Mouse (Mus musculus) midbrain, embryonic 12.5 days (tissue): Measurements from ENCODE around the gene Tsc22d4. TPM values are rescaled to one million over a fixed set of nuclear protein-coding genes. Genes with fewer than 3 reads are reported as not detected.
A peak's percentile ranks its signal among the peaks of the same experiment; 100 is the strongest.
"Not testable (repeated sequence)": the region's sequence is repeated elsewhere in the genome, so short reads cannot be mapped to it uniquely, and the experiment has no call there.

Experiments
- ATAC-seq: fragments of 200-750 bp; cut with Nextera tagmentation; 2 replicates; pipeline ENCODE4 v1.8.0; 2017; ENCODE audit warnings: low read depth, moderate TSS enrichment, moderate library complexity; ENCODE audit not compliant: low FRiP score
- H3K27ac ChIP-seq: fragments of 300-500 bp; sonication (generic); replicated peaks from 2 replicates; pipeline ENCODE4 v1.5.1; 2016; ENCODE audit warnings: mild to moderate bottlenecking
- H3K27me3 ChIP-seq: fragments of 300-500 bp; sonication (generic); 2 replicates; pipeline ENCODE4 v1.6.1; 2016; ENCODE audit warnings: mild to moderate bottlenecking
- H3K36me3 ChIP-seq: fragments of 300-500 bp; sonication (generic); 2 replicates; pipeline ENCODE4 v1.6.1; 2016
- H3K4me1 ChIP-seq: fragments of 300-500 bp; sonication (generic); 2 replicates; pipeline ENCODE4 v1.6.1; 2016
- H3K4me2 ChIP-seq: fragments of 300-500 bp; sonication (generic); replicated peaks from 2 replicates; pipeline ENCODE4 v1.6.1; 2016; ENCODE audit warnings: mild to moderate bottlenecking, moderate library complexity
- H3K4me3 ChIP-seq: fragments of 300-500 bp; sonication (generic); 2 replicates; pipeline ENCODE4 v1.5.1; 2016; ENCODE audit warnings: mild to moderate bottlenecking
- H3K9ac ChIP-seq: fragments of 300-500 bp; sonication (generic); replicated peaks from 2 replicates; pipeline ENCODE4 v1.6.1; 2016; ENCODE audit warnings: mild to moderate bottlenecking, moderate library complexity
- H3K9me3 ChIP-seq: fragments of 300-500 bp; sonication (generic); 2 replicates; pipeline ENCODE4 v1.6.1; 2016; ENCODE audit warnings: mild to moderate bottlenecking
- WGBS: fragments of 180-500 bp; shearing (Covaris S2); methylation state at CpG from one replicate; pipeline ENCODE4 v1.1.7; 2016; 5-methylcytosine and 5-hydroxymethylcytosine counted together
- polyA plus RNA-seq: library from polyadenylated mRNA; unstranded; fragments of >200 nt; fragmentation: Nextera tagmentation; extraction: Ambion mirVana; gene quantifications from 2 replicates; pipeline ENCODE4 v1.2.1, GENCODE M21; 2016

The Tsc22d4 gene
- polyA plus RNA-seq, 1 experiment from 2014 or later: 68.4 TPM

DNA sequence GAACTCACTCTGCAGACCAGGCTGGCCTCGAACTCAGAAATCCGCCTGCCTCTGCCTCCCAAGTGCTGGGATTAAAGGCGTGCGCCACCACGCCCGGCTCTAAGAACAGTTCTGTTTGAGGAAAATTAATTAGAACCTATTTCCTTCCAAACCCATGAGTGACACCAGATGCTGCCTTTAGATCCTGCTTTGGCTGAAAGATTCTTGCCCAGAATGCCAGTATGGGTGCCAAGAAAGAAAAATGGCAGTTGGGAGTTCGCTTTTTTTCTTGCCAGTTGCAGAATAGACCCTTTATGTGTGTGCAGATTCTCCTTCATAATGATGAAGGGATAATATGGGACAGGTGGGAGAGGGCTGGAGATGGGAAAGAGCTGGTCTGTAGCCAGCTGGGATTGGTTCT lies 1.3 kb upstream of the Tsc22d4 start:
- no peak overlapping the region for H3K4me3 ChIP-seq
- no peak for ATAC-seq
- WGBS: 94% methylated on average over 7 of the region's 7 CpGs
- no peak overlapping the region for H3K27ac ChIP-seq
- H3K9ac ChIP-seq: no peak overlapping the region
- H3K4me2 ChIP-seq: no peak overlapping the region
- H3K9me3 ChIP-seq: no peaks in the 10 kb centered on the region
- H3K36me3 ChIP-seq: no peaks in the 10 kb centered on the region
- peaks cover 59% of the 10 kb centered on the region for H3K4me1 ChIP-seq
- no peaks in the 10 kb centered on the region for H3K27me3 ChIP-seq

DNA sequence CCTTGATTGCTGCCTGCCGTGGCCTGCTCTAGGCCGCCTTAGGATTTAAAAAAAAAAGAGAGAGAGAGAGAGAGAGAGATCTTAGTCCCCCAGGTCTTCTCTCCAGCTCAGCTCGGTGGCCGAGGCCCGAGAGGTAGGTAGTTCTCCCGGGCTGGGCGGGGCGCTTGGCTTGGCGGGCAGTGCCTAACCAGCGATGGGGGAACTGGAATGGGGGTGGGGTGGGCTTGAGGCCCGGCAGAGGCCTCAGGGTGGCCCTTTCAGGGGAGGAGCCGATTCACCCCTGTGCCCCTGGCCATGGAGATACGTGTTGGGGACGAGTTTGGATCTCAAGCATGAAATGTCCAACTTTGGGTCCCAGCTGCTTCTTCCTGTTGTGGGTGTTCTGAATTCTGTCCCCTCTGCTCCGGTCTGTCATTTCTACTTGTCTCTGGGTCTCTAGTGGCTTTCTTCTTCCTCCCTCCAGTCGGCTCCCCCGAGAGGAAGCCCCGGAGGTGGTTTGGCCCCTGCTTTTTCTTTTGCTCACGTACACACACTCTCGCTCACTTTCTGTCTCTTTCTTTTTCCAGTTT lies 836 bp downstream of the Tsc22d4 start:
- Histone ChIP-seq H3K36me3 (peaks cover 6% of the 10 kb centered on the region), H3K4me3 (peak overlapping the region; percentile 62), H3K27me3 (no peaks in the 10 kb centered on the region), H3K27ac (peak overlapping the region; percentile 94), H3K9ac (peak overlapping the region; percentile 74), H3K4me2 (peak overlapping the region; percentile 81), H3K4me1 (peaks cover 49% of the 10 kb centered on the region), H3K9me3 (no peaks in the 10 kb centered on the region)
- ATAC-seq: peak; percentile 28
- whole genome bisulfite sequencing: 1% methylated on average over 19 of the region's 20 CpGs

GRCm38 (mm10) chr5:137746851-137747325 lies 1.4 kb downstream of the Tsc22d4 start:
- Histone ChIP-seq H3K9me3 (no peaks in the 10 kb centered on the region), H3K9ac (peak overlapping the region; percentile 74), H3K4me3 (peak overlapping the region; percentile 62), H3K27ac (peak overlapping the region; percentile 94), H3K36me3 (peaks cover 12% of the 10 kb centered on the region), H3K4me2 (peak overlapping the region; percentile 81), H3K4me1 (peaks cover 44% of the 10 kb centered on the region), H3K27me3 (no peaks in the 10 kb centered on the region)
- 0% methylated on average over 16 of the region's 16 CpGs for WGBS
- ATAC-seq: no peak

DNA sequence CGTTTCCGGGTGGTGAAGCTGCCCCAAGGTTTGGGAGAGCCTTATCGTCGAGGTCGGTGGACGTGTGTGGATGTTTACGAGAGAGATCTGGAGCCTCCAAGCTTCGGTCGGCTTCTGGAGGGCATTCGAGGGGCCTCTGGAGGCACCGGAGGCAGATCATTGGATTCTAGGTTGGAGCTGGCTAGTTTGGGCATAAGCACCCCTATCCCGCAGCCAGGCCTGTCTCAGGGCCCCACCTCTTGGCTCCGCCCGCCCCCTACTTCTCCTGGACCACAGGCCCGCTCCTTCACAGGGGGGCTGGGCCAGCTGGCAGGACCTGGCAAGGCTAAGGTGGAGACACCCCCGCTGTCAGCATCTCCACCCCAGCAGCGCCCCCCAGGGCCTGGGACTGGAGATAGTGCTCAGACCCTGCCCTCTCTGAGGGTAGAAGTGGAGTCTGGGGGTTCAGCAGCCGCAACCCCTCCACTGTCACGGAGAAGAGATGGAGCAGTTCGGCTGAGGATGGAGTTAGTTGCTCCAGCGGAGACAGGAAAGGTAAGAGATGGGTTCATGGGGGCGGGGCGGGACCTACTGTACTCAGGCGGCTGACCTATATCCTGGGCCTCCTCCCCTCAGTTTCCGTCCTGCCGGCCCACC lies 1.9 kb downstream of the Tsc22d4 start:
- 6% methylated on average over 26 of the region's 26 CpGs for WGBS
- no peaks in the 10 kb centered on the region for H3K27me3 ChIP-seq
- peak overlapping the region; percentile 94 for H3K27ac ChIP-seq
- ATAC-seq: no peak
- peaks cover 17% of the 10 kb centered on the region for H3K36me3 ChIP-seq
- peak overlapping the region; percentile 62 for H3K4me3 ChIP-seq
- H3K9me3 ChIP-seq: no peaks in the 10 kb centered on the region
- H3K4me1 ChIP-seq: peaks cover 41% of the 10 kb centered on the region
- peak overlapping the region; percentile 81 for H3K4me2 ChIP-seq
- H3K9ac ChIP-seq: peak overlapping the region; percentile 74

DNA sequence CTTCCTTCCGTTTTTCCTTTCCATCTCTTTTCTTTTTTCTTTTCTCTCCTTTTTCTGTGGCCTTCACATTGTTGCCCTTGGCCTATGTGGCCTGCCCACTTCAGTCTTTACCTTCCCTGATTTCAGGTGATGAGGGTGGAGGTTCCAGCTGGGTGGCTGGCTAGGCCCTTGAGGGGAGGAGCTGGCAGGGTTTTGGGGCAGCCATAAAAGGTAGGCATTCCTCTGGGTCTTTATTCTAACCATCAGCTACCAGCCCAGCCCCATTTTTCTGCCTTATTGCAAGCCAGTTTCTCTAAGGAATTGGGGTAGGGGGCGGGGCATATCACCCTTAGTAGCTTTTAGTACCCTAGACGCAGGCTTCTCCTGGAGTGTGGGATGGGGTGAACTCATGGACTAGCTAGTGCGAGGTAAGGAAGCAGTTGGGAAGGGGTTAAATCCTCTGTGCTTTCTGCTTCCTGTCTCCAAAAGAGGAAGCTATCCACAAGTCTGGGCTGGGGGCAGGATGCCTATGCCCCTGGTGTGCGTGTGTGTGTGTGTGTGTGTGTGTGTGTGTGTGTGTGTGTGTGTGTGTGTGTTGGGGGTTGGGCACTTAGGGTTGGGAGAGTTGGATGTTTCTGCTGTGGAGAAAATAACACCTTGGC lies 2.7 kb downstream of the Tsc22d4 start:
- no peak for ATAC-seq
- Histone ChIP-seq H3K36me3 (peaks cover 24% of the 10 kb centered on the region), H3K27me3 (no peaks in the 10 kb centered on the region), H3K9ac (peak overlapping the region; percentile 74), H3K4me1 (peaks cover 41% of the 10 kb centered on the region), H3K27ac (no peak overlapping the region), H3K9me3 (no peaks in the 10 kb centered on the region), H3K4me3 (peak overlapping the region; percentile 62), H3K4me2 (peak overlapping the region; percentile 81)
- WGBS: 56% methylated on average over 5 of the region's 5 CpGs

- Histone ChIP-seq H3K4me1 (peaks cover 41% of the 10 kb centered on the region), H3K27me3 (no peaks in the 10 kb centered on the region), H3K9ac (no peak overlapping the region), H3K9me3 (no peaks in the 10 kb centered on the region), H3K36me3 (peaks cover 24% of the 10 kb centered on the region), H3K4me3 (no peak overlapping the region), H3K4me2 (0 out of 2 replicates have a peak overlapping the region, but pooled peaks have one; percentile 81), H3K27ac (no peak overlapping the region)
- WGBS: 83% methylated on average over 6 of the region's 6 CpGs
- no peak for ATAC-seq
Observed at GRCm38 (mm10) chr5:137749196-137749836, 3.8 kb downstream of the Tsc22d4 start.

DNA sequence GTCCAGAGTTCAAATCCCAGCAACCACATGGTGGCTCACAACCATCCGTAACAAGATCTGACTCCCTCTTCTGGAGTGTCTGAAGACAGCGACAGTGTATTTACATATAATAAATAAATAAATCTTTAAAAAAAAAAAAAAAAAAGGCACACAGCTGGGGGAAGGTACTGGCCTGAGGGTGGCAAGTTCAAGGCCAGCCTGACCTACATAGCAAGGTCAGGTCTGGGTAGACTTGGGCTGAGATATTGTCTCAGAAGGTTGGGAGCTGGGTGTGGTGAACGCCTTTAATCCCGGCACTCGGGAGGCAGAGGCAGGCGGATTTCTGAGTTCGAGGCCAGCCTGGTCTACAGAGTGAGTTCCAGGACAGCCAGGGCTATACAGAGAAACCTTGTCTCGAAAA lies 4.7 kb downstream of the Tsc22d4 start:
- H3K36me3 ChIP-seq: peaks cover 24% of the 10 kb centered on the region
- H3K9me3 ChIP-seq, H3K4me3 ChIP-seq, H3K27me3 ChIP-seq, H3K27ac ChIP-seq, H3K4me2 ChIP-seq, ATAC-seq, H3K9ac ChIP-seq: not testable (repeated sequence)
- 97% methylated on average over 6 of the region's 8 CpGs for WGBS
- H3K4me1 ChIP-seq: peaks cover 37% of the 10 kb centered on the region

DNA sequence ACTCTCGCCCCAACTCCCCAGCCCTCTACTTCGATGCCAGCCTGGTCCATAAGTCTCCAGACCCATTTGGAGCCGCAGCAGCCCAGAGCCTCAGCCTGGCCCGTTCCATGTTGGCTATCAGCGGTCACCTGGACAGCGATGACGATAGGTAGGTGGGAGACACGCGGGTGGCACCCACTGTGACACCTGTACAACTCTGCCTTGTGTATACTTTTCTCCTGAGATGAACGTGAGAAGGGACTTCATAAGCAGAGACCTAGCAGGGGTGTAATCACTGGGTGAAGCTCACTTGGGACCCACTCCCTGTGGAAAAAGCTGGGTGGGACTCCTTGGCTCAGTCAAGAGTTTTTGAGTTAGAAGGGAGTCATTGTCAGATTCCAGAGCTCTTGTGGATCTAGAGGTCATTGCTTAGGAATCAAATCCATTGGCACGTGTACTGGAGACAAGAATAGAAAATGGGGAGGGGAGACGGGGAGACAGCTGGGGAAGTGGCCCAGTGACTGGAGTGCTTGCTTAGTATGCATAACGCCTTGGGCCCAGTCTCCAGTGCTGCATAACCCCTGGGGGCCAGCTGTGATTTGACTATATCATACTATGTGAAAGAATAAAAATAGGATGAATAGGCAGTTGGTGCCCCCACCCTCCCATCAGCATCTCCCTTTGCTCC lies 5.8 kb downstream of the Tsc22d4 start:
- H3K9ac ChIP-seq: no peak overlapping the region
- H3K27ac ChIP-seq: no peak overlapping the region
- H3K4me3 ChIP-seq: no peak overlapping the region
- ATAC-seq: no peak
- H3K4me2 ChIP-seq: no peak overlapping the region
- H3K4me1 ChIP-seq: peaks cover 32% of the 10 kb centered on the region
- H3K27me3 ChIP-seq: no peaks in the 10 kb centered on the region
- H3K9me3 ChIP-seq: no peaks in the 10 kb centered on the region
- H3K36me3 ChIP-seq: peaks cover 32% of the 10 kb centered on the region
- WGBS: 91% methylated on average over 13 of the region's 13 CpGs

- H3K4me1 ChIP-seq: peaks cover 27% of the 10 kb centered on the region
- H3K27me3 ChIP-seq: no peaks in the 10 kb centered on the region
- 87% methylated on average over 6 of the region's 6 CpGs for WGBS
- H3K9ac ChIP-seq: no peak overlapping the region
- no peak overlapping the region for H3K27ac ChIP-seq
- ATAC-seq: no peak
- no peak overlapping the region for H3K4me2 ChIP-seq
- H3K9me3 ChIP-seq: no peaks in the 10 kb centered on the region
- H3K4me3 ChIP-seq: no peak overlapping the region
- H3K36me3 ChIP-seq: peaks cover 35% of the 10 kb centered on the region
Observed at GRCm38 (mm10) chr5:137751988-137752387, 6.5 kb downstream of the Tsc22d4 start.

- Histone ChIP-seq H3K27me3 (no peaks in the 10 kb centered on the region), H3K9ac (no peak overlapping the region), H3K27ac (no peak overlapping the region), H3K36me3 (peaks cover 42% of the 10 kb centered on the region), H3K4me2 (no peak overlapping the region), H3K4me3 (no peak overlapping the region), H3K4me1 (peaks cover 16% of the 10 kb centered on the region), H3K9me3 (no peaks in the 10 kb centered on the region)
- no peak for ATAC-seq
- 87% methylated on average over 10 of the region's 13 CpGs for WGBS
Observed at GRCm38 (mm10) chr5:137753111-137753832, 7.7 kb downstream of the Tsc22d4 start.

- H3K9me3 ChIP-seq: no peaks in the 10 kb centered on the region
- no peak for ATAC-seq
- H3K27me3 ChIP-seq: no peaks in the 10 kb centered on the region
- peaks cover 8% of the 10 kb centered on the region for H3K4me1 ChIP-seq
- no peak overlapping the region for H3K4me2 ChIP-seq
- WGBS: 85% methylated on average over 5 of the region's 5 CpGs
- H3K4me3 ChIP-seq: no peak overlapping the region
- H3K27ac ChIP-seq: no peak overlapping the region
- H3K36me3 ChIP-seq: peaks cover 54% of the 10 kb centered on the region
- no peak overlapping the region for H3K9ac ChIP-seq
Observed at GRCm38 (mm10) chr5:137755425-137755824, 9.9 kb downstream of the Tsc22d4 start.
